Mouse (Mus musculus) kidney, postnatal 0 days (tissue): Measurements from ENCODE around the gene Actbl2. TPM values are rescaled to one million over a fixed set of nuclear protein-coding genes. Genes with fewer than 3 reads are reported as not detected.

ENCODE experiments used
- ATAC-seq: fragments of 200-750 bp; cut with Nextera tagmentation; replicated peaks from 2 replicates; pipeline ENCODE4 v1.8.0; 2017; ENCODE audit warnings: low read depth, moderate number of reproducible peaks, moderate TSS enrichment, moderate library complexity; ENCODE audit not compliant: low FRiP score
- DNase-seq: peaks from one replicate; pipeline ENCODE4 v3.0.0-alpha.2; 2016; ENCODE audit warnings: low spot score
- H3K27ac ChIP-seq: fragments of 300-500 bp; sonication (generic); 2 replicates; pipeline ENCODE4 v1.5.1; 2014; ENCODE audit warnings: mild to moderate bottlenecking
- H3K27me3 ChIP-seq: fragments of 300-500 bp; sonication (generic); 2 replicates; pipeline ENCODE4 v1.6.1; 2014; ENCODE audit warnings: low read length, mixed read lengths; ENCODE audit not compliant: insufficient read depth
- H3K36me3 ChIP-seq: fragments of 300-500 bp; sonication (generic); 2 replicates; pipeline ENCODE4 v1.6.1; 2014; ENCODE audit warnings: low read length, mixed read lengths; ENCODE audit not compliant: insufficient read depth
- H3K4me1 ChIP-seq: fragments of 300-500 bp; sonication (generic); replicated peaks from 2 replicates; pipeline ENCODE4 v1.6.1; 2014; ENCODE audit warnings: antibody characterized with exemption, low read length, mixed read lengths; ENCODE audit not compliant: insufficient read depth
- H3K4me2 ChIP-seq: fragments of 300-500 bp; sonication (generic); 2 replicates; pipeline ENCODE4 v1.6.1; 2014; ENCODE audit warnings: mild to moderate bottlenecking, low read length, moderate library complexity, mixed read lengths
- H3K4me3 ChIP-seq: fragments of 300-500 bp; sonication (generic); replicated peaks from 2 replicates; pipeline ENCODE4 v1.5.1; 2014; ENCODE audit warnings: low read depth, low read length
- H3K9ac ChIP-seq: fragments of 300-500 bp; sonication (generic); 2 replicates; pipeline ENCODE4 v1.6.1; 2014; ENCODE audit warnings: low read depth, low read length
- H3K9me3 ChIP-seq: fragments of 300-500 bp; sonication (generic); replicated peaks from 2 replicates; pipeline ENCODE4 v1.6.1; 2016; ENCODE audit warnings: low read length, inconsistent platforms, mixed read lengths
- CTCF ChIP-seq: IDR thresholded peaks from 2 replicates; pipeline ENCODE4 v1.5.1; 2016; ENCODE audit warnings: antibody characterized with exemption, low read depth, mild to moderate bottlenecking, moderate library complexity
- WGBS: fragments of 180-500 bp; shearing (Covaris S2); extraction: QIAGEN DNeasy Blood & Tissue Kit; methylation state at CpG from one replicate; pipeline ENCODE4 v1.1.7; 2014; 5-methylcytosine and 5-hydroxymethylcytosine counted together
- polyA plus RNA-seq: library from polyadenylated mRNA; unstranded; fragments of >200 nt; fragmentation: Nextera tagmentation; extraction: Ambion mirVana; gene quantifications from 2 replicates; pipeline ENCODE4 v1.2.1, GENCODE M21; 2015

Gene Actbl2
- polyA plus RNA-seq, 1 experiment from 2014 or later: not detected

GRCm38 (mm10) chr13:111301431-111301830 lies 46.6 kb downstream of the Actbl2 start:
- WGBS: 46% methylated on average over 2 of the region's 2 CpGs
- no peak overlapping the region for H3K27ac ChIP-seq
- TF ChIP-seq CTCF: no peak
- DNase-seq (peak; percentile 33), ATAC-seq (no peak)
- no peaks in the 10 kb centered on the region for H3K9me3 ChIP-seq
- H3K9ac ChIP-seq: no peak overlapping the region
- H3K27me3 ChIP-seq: no peaks in the 10 kb centered on the region
- no peak overlapping the region for H3K4me3 ChIP-seq
- no peaks in the 10 kb centered on the region for H3K36me3 ChIP-seq
- H3K4me2 ChIP-seq: no peak overlapping the region
- no peaks in the 10 kb centered on the region for H3K4me1 ChIP-seq

GRCm38 (mm10) chr13:111304194-111304593 lies 49.4 kb downstream of the Actbl2 start:
- Histone ChIP-seq H3K9me3 (no peaks in the 10 kb centered on the region), H3K4me2 (no peak overlapping the region), H3K9ac (no peak overlapping the region), H3K36me3 (no peaks in the 10 kb centered on the region), H3K27ac (no peak overlapping the region), H3K27me3 (no peaks in the 10 kb centered on the region), H3K4me1 (no peaks in the 10 kb centered on the region), H3K4me3 (no peak overlapping the region)
- 80% methylated on average over 2 of the region's 2 CpGs for WGBS
- DNase-seq: no peak
- no peak for TF ChIP-seq CTCF
- no peak for ATAC-seq

- 80% methylated on average over 5 of the region's 5 CpGs for WGBS
- Histone ChIP-seq H3K27me3 (no peaks in the 10 kb centered on the region), H3K36me3 (no peaks in the 10 kb centered on the region), H3K4me1 (no peaks in the 10 kb centered on the region), H3K4me2 (no peak overlapping the region), H3K9ac (no peak overlapping the region), H3K4me3 (no peak overlapping the region), H3K9me3 (no peaks in the 10 kb centered on the region), H3K27ac (no peak overlapping the region)
- ATAC-seq: no peak
- no peak for TF ChIP-seq CTCF
- no peak for DNase-seq
Observed at GRCm38 (mm10) chr13:111304736-111305135, 49.9 kb downstream of the Actbl2 start.

Other genes with a start within 250 kb of the Actbl2 start
- gene Gpbp1, start 235.1 kb downstream of the Actbl2 start, polyA plus RNA-seq: 69.8 and 73.1 TPM in 2 replicates